Mouse (Mus musculus) embryonic fibroblast, embryonic 13.5 days (primary cell): ENCODE measurements around the gene Efnb3.

Experiments
- CTCF ChIP-seq: IDR thresholded peaks from 2 replicates; pipeline ENCODE4 v1.5.1; 2011; ENCODE audit warnings: mild to moderate bottlenecking, control low read depth, low read length, moderate library complexity, borderline replicate concordance; ENCODE audit not compliant: insufficient read depth
- POLR2A ChIP-seq: IDR thresholded peaks from 2 replicates; pipeline ENCODE4 v1.6.1; 2011; ENCODE audit warnings: low read depth, mild to moderate bottlenecking, control low read depth, low read length, moderate library complexity

GRCm38 (mm10) chr11:69584937-69585336 is 24.9 kb upstream of the Efnb3 start:
- TF ChIP-seq CTCF, result no peak
- no peak for TF ChIP-seq POLR2A
